Mouse (Mus musculus) brain, embryonic 14.5 days (tissue): ENCODE results near the gene Pogk.

Source experiments
- CTCF ChIP-seq: fragments of 200-500 bp; IDR thresholded peaks from 2 replicates; pipeline ENCODE4 v1.5.1; 2012; ENCODE audit warnings: inconsistent platforms, mild to moderate bottlenecking, moderate library complexity, borderline replicate concordance; ENCODE audit not compliant: insufficient read depth, insufficient read length; ENCODE audit errors: extremely low read depth
- POLR2A ChIP-seq: fragments of 200-500 bp; IDR thresholded peaks from 2 replicates; pipeline ENCODE4 v1.6.1; 2012; ENCODE audit warnings: mild to moderate bottlenecking, inconsistent platforms, borderline replicate concordance; ENCODE audit not compliant: poor library complexity, insufficient read depth, insufficient read length, severe bottlenecking; ENCODE audit errors: extremely low read depth

GRCm38 (mm10) chr1:166345602-166346001 lies 64.1 kb downstream of the Pogk start:
- TF ChIP-seq POLR2A = no peak
- TF ChIP-seq CTCF = no peak
